Mouse (Mus musculus): Measurements from ENCODE around the gene Ccnt2.

The Ccnt2 gene

GRCm38 (mm10) chr1:127793459-127793858 lies 19.5 kb downstream of the Ccnt2 start:
- in situ Hi-C loops (cut with MboI): no loop called here

DNA sequence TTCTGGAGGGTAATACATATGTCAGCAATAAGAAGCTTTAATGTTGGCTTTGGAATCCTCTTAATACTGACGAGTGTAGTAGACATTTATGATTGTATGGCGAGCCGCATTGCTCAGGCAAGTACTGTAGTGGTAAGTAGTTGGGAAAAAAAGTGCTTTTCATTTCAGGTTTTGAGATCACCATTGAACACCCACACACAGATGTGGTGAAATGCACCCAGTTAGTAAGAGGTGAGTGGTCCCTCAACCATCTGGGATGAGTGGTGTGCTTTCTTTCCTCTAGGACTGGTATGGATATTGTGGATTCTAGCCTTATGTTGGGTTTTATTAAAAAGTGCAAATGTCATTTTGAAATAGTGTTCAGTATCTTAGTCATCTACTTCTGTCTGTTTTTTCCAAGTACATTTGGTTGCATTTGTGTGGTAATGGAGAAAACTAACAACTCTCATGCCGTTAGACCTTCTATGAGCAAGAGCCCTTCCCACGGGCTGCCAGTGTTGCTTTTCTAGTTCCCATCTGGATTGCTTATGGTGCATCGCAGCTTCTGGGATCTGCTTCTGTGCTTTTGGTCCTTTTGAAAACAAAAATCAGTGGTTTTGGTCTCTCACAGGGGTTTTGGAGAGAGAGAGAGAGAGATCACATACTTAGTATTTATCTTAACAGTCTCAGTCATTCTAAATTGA lies 21.3 kb downstream of the Ccnt2 start:
- in situ Hi-C loops (cut with MboI): no loop called here

- in situ Hi-C loops (cut with MboI): no loop called here
Measured at GRCm38 (mm10) chr1:127796341-127796740, 22.4 kb downstream of the Ccnt2 start.

GRCm38 (mm10) chr1:127796752-127797151 lies 22.8 kb downstream of the Ccnt2 start:
- in situ Hi-C loops (cut with MboI): no loop called here

GRCm38 (mm10) chr1:127802916-127803315 lies 29.0 kb downstream of the Ccnt2 start:
- in situ Hi-C loops (cut with MboI): no loop called here

DNA sequence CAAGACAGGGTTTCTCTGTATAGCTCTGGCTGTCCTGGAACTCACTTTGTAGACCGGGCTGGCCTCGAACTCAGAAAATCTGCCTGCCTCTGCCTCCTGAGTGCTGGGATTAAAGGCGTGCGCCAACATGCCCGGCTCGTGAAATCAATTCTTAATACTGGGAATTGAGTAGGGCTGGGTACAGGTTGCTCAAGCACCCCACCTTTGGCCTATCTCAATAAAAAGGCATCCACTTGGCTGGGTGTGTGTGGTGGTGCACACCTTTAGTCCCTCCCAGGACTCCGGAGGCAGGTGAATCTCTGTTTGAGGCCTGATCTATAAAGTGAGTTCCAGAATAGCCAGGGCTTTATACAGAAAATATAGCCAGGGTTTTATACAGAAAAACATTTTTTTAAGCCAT lies 34.7 kb downstream of the Ccnt2 start:
- in situ Hi-C loops (cut with MboI): no loop called here

GRCm38 (mm10) chr1:127812929-127813328 lies 39.0 kb downstream of the Ccnt2 start:
- in situ Hi-C loops (cut with MboI): no loop called here

- in situ Hi-C loops (cut with MboI): no loop called here
Measured at GRCm38 (mm10) chr1:127816381-127816780, 42.4 kb downstream of the Ccnt2 start.

- in situ Hi-C loops (cut with MboI): no loop called here
Measured at GRCm38 (mm10) chr1:127827325-127827724, 53.4 kb downstream of the Ccnt2 start.

GRCm38 (mm10) chr1:127830215-127830921 lies 56.4 kb downstream of the Ccnt2 start:
- in situ Hi-C loops (cut with MboI): loop anchor here (10.0 kb wide), 1 partner anchor 94 kb away; no protein-coding TSS in a partner anchor

- in situ Hi-C loops (cut with MboI): loop anchor here (10.0 kb wide), 1 partner anchor 91 kb away; no protein-coding TSS in a partner anchor
Measured at GRCm38 (mm10) chr1:127833714-127834113, 59.8 kb downstream of the Ccnt2 start.

GRCm38 (mm10) chr1:127834202-127834601 lies 60.2 kb downstream of the Ccnt2 start:
- in situ Hi-C loops (cut with MboI): loop anchor here (10.0 kb wide), 1 partner anchor 91 kb away; no protein-coding TSS in a partner anchor

DNA sequence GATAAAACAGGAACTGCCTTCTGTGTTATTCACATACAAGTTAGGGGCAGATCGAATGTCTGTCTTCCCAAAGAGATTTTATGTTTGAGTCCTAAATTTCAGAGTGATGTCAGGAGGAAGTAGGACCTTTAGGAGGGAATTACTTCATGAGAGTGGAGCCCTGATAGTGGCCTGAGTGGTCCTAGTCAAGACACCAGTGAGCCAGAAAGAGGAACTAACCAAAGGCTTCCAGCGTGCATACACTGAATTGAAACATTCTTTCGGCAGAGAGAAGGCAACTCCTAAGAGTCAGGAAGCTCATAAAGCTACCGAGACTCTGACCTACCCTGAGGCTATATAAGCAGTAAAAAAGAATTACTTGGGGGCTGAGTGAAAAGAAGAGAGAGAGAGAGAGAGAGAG lies 62.7 kb downstream of the Ccnt2 start:
- in situ Hi-C loops (cut with MboI): loop anchor here (10.0 kb wide), 1 partner anchor 88 kb away; no protein-coding TSS in a partner anchor

DNA sequence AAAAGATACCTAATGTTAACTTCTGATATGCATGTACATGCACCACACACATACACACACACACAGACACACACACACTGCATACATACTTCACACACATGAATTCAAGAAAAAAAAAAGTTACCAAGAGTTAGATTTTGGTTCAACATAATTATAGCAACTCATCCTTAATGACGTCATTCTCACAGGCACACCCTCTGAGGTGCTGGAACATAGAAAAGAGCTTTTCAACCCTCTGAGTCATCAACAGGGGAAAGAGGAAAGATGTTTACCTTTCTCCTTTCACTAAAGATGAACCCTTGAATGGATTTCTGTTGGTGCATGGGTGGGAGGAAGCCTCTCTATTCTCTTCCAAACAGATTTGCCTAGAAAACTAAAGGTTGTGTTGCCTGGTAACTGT lies 64.6 kb downstream of the Ccnt2 start:
- in situ Hi-C loops (cut with MboI): loop anchor here (10.0 kb wide), 1 partner anchor 86 kb away; no protein-coding TSS in a partner anchor

GRCm38 (mm10) chr1:127845472-127845871 lies 71.5 kb downstream of the Ccnt2 start:
- in situ Hi-C loops (cut with MboI): no loop called here

DNA sequence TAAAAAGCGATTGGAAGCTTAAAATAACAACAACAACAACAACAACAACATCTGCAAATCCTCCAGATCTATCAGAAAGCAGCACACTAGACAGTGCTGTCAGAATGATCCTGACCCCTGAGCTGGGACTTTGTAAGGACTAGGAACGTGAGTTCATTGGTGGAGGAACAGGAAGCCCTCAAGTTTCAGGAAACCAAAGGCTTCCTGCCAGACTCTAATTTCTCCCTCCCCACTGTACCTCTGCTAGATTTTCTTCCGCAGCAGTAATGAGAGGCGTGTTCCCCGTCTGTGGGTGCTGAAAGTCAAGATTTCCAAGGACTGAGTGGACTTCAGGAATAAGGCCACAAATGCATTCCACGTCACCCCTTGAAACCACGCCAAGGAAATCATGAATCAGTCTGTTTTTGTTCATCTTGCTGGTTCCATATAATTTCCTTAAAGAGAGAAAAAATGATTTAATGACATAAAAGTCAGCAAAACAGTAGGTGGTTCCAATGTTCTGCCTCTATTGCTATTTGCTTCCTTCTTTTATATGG lies 76.2 kb downstream of the Ccnt2 start:
- in situ Hi-C loops (cut with MboI): no loop called here

GRCm38 (mm10) chr1:127854486-127855222 lies 80.7 kb downstream of the Ccnt2 start, which contains the start of gene Map3k19:
TSS of gene Map3k19 (minus strand) at chr1:127855031.
- in situ Hi-C loops (cut with MboI): no loop called here
